Comparison of ENCODE assay signal across 8 mouse cellular contexts in the genomic region with DNA sequence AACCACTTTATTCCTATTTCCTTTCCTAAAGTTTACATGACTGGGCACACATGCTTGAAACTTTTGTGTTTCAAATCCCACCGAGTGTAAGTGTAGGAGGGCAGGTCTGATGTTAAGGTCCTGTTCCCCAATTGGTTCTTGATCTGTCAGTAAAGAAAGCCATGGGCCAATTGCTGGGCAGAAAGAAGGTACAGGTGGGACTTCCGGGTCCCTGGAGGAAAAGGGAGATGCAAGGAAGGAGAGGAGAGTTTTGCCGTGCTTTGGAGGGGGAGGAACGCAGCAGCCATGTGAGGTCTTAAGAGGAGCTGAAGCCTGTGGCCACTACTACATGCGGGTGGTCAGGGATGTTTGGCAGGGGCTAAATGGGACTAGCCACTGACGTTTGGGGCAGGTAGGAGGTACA. TPM values are rescaled to one million over a fixed set of nuclear protein-coding genes. Genes with fewer than 3 reads are reported as not detected.
DNase-seq lines count a peak whose midpoint lies in the region; ATAC-seq and TF ChIP-seq lines count a peak whose summit lies in the region.

No protein-coding gene starts in this region.

- no peak overlapping the region for H3K9ac ChIP-seq in kidney, postnatal 0 days (ENCODE audit: low read depth, low read length)
- no peak overlapping the region for H3K9ac ChIP-seq in hindbrain, embryonic 12.5 days

- H3K4me2 ChIP-seq in kidney, postnatal 0 days (ENCODE audit: low read length) = 0 out of 2 replicates have a peak overlapping the region, but pooled peaks have one; percentile 7
- 0 out of 2 replicates have a peak overlapping the region, but pooled peaks have one; percentile 16 for H3K4me2 ChIP-seq in hindbrain, embryonic 12.5 days (replicated peaks)

- H3K27ac ChIP-seq in kidney, postnatal 0 days = no peak overlapping the region
- no peak overlapping the region for H3K27ac ChIP-seq in hindbrain, embryonic 12.5 days

- TF ChIP-seq CTCF in kidney, postnatal 0 days (IDR thresholded peaks at IDR 0.05; ENCODE audit: low read depth) = no peak

- no peak for DNase-seq in kidney, postnatal 0 days (ENCODE audit: low spot score)
- no peak for DNase-seq in kidney, postnatal 10 days
- peak; percentile 11 for DNase-seq in Muller cell, postnatal 12 days (ENCODE audit: inconsistent ontology term)
- DNase-seq in right cerebral cortex, postnatal 25 days = no peak
- DNase-seq in left cerebral cortex, postnatal 25 days (ENCODE audit: low spot score in 2 of 2) = no peak
- no peak for DNase-seq in left cerebral cortex, adult 11 months (ENCODE audit: low spot score)

- H3K36me3 ChIP-seq in kidney, postnatal 0 days (ENCODE audit: insufficient read depth, low read length) = no peaks in the 10 kb centered on the region
- H3K36me3 ChIP-seq in hindbrain, embryonic 12.5 days = no peaks in the 10 kb centered on the region

- 49% methylated on average over 6 of the region's 6 CpGs for WGBS in kidney, postnatal 0 days
- WGBS in hindbrain, embryonic 12.5 days = 54% methylated on average over 6 of the region's 6 CpGs

- H3K9me3 ChIP-seq in kidney, postnatal 0 days (replicated peaks; ENCODE audit: low read length) = no peaks in the 10 kb centered on the region
- H3K9me3 ChIP-seq in hindbrain, embryonic 12.5 days (replicated peaks) = no peaks in the 10 kb centered on the region

- no peaks in the 10 kb centered on the region for H3K27me3 ChIP-seq in kidney, postnatal 0 days (ENCODE audit: insufficient read depth, low read length)
- H3K27me3 ChIP-seq in hindbrain, embryonic 12.5 days = no peaks in the 10 kb centered on the region

- H3K4me1 ChIP-seq in kidney, postnatal 0 days (replicated peaks; ENCODE audit: insufficient read depth, low read length) = no peaks in the 10 kb centered on the region
- peaks cover 15% of the 10 kb centered on the region for H3K4me1 ChIP-seq in hindbrain, embryonic 12.5 days

- no peak overlapping the region for H3K4me3 ChIP-seq in kidney, postnatal 0 days (replicated peaks; ENCODE audit: low read depth, low read length)
- no peak overlapping the region for H3K4me3 ChIP-seq in hindbrain, embryonic 12.5 days

- intact Hi-C loops in left cerebral cortex, postnatal 25 days (cut with DNase I) = no loop called here

- ATAC-seq in kidney, postnatal 0 days (replicated peaks; ENCODE audit: low FRiP score, low read depth) = no peak
- no peak for ATAC-seq in hindbrain, embryonic 12.5 days (ENCODE audit: low FRiP score)
- ATAC-seq in monocyte, adult 5-6 weeks (replicated peaks; ENCODE audit: insufficient number of reproducible peaks, low FRiP score, low TSS enrichment, poor library complexity, severe bottlenecking) = peak; percentile 40; the same call in 1 of the 2 replicates

RNA-seq across cellular contexts. Expression of a gene that starts 35.7 kb away (rescaled TPM):
- 11.9 and 13.1 TPM in 2 replicates for polyA plus RNA-seq in kidney, postnatal 0 days (2015; fragmentation: Nextera tagmentation; extraction: Ambion mirVana)
- polyA plus RNA-seq in hindbrain, embryonic 12.5 days (2016; fragmentation: Nextera tagmentation; extraction: Ambion mirVana) = 0.16 TPM in 1 of 2 replicates, not detected in the other
- total RNA-seq in monocyte, adult 5-6 weeks (2017) = 1.5 to 1.6 TPM (median 1.5 TPM) in 3 replicates
- under 1 TPM; 0.53 to 0.76 TPM for total RNA-seq in left cerebral cortex, postnatal 25 days (2021)

RNA-seq across cellular contexts. Expression of a gene that starts 48.6 kb away (rescaled TPM):
- 5.2 and 6.3 TPM in 2 replicates for polyA plus RNA-seq in kidney, postnatal 0 days (2015; fragmentation: Nextera tagmentation; extraction: Ambion mirVana)
- 2.5 and 3.0 TPM in 2 replicates for polyA plus RNA-seq in hindbrain, embryonic 12.5 days (2016; fragmentation: Nextera tagmentation; extraction: Ambion mirVana)
- 19.5 to 51.1 TPM (median 31.6 TPM) in 3 replicates for total RNA-seq in monocyte, adult 5-6 weeks (2017)
- total RNA-seq in left cerebral cortex, postnatal 25 days (2021) = 10 to 100 TPM in 1 of 2 experiments, 1 to 10 TPM in 1; 5.5 to 51.2 TPM
